Mouse (Mus musculus): ENCODE measurements around the gene Il21. TPM values are rescaled to one million over a fixed set of nuclear protein-coding genes. Genes with fewer than 3 reads are reported as not detected.

Il21 gene
- not detected in 2 replicates for polyA plus RNA-seq (2015; fragmentation: Nextera tagmentation; extraction: Ambion mirVana)

GRCm38 (mm10) chr3:37232586-37233222, at the start of gene Il21:
Gene Il21, minus strand, starts transcription at chr3:37232636.

Other genes starting within 250 kb of the Il21 start
- gene Adad1, start 169.1 kb downstream of the Il21 start, polyA plus RNA-seq (2015; fragmentation: Nextera tagmentation; extraction: Ambion mirVana) = 0.06 TPM in 1 of 2 replicates, not detected in the other
- 0.19 and 0.23 TPM in 2 replicates for gene Il2, start 106.7 kb downstream of the Il21 start, polyA plus RNA-seq (2015; fragmentation: Nextera tagmentation; extraction: Ambion mirVana)
- gene Bbs12, start 79.9 kb upstream of the Il21 start, polyA plus RNA-seq (2015; fragmentation: Nextera tagmentation; extraction: Ambion mirVana) = 6.5 and 6.8 TPM in 2 replicates
- 4.0 and 5.6 TPM in 2 replicates for gene Cetn4, start 80.1 kb upstream of the Il21 start, polyA plus RNA-seq (2015; fragmentation: Nextera tagmentation; extraction: Ambion mirVana)
- 2.0 and 2.7 TPM in 2 replicates for gene Fgf2, start 115.7 kb upstream of the Il21 start, polyA plus RNA-seq (2015; fragmentation: Nextera tagmentation; extraction: Ambion mirVana)
- 17.6 and 24.6 TPM in 2 replicates for gene Spata5, start 187.3 kb upstream of the Il21 start, polyA plus RNA-seq (2015; fragmentation: Nextera tagmentation; extraction: Ambion mirVana)
- gene Nudt6, start 187.6 kb upstream of the Il21 start, polyA plus RNA-seq (2015; fragmentation: Nextera tagmentation; extraction: Ambion mirVana) = 7.1 and 7.8 TPM in 2 replicates